Mouse (Mus musculus) stomach, postnatal 0 days (tissue): ENCODE measurements around the gene Nuf2.

ENCODE experiments used
- CTCF ChIP-seq: IDR thresholded peaks from 2 replicates; pipeline ENCODE4 v1.5.1; 2016; ENCODE audit warnings: antibody characterized with exemption, low read depth, mild to moderate bottlenecking, moderate library complexity
- EP300 ChIP-seq: optimal IDR thresholded peaks from 2 replicates; pipeline ENCODE3; 2016; ENCODE audit warnings: antibody characterized with exemption

DNA sequence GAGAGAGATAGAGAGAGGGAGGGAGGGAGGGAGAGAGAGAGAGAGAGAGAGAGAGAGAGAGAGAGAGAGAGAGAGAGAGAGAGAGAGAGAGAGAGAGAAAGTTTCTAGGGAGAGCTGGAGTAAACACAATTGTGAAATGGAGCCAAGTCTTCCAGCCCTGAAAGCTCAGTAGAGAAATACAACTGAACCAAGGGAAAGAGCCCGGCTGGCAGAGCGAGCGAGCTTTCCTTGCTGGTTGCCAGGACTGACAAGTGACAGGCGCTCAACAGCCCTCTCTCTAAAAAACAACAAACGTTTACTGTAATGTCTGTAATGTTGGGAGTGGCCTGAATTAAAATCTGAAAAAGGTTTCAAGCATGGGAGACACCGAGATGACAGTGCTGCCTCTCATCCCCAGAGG is 24.9 kb downstream of the Nuf2 start:
- no peak for TF ChIP-seq CTCF
- TF ChIP-seq EP300 = no peak
